Mouse (Mus musculus): ENCODE measurements at regions not wholly inside any gene's neighbourhood (a gene's known extent, or its start where the extent isn't known, plus 50 kb on each side); places are given as distances from the start of the nearest gene placed in this dataset.

GRCm38 (mm10) chr12:92186448-92187132, 337.6 kb upstream of the Sel1l start:
- ATAC-seq: peak; percentile 81

GRCm38 (mm10) chr12:92179292-92179691, 330.3 kb upstream of the Sel1l start:
- Histone ChIP-seq H3K4me3 (ENCODE audit: low read length) (no peak overlapping the region), H3K36me3 (ENCODE audit: control insufficient read depth, insufficient read depth, low read length) (no peaks in the 10 kb centered on the region), H3K4me1 (ENCODE audit: control insufficient read depth, insufficient read depth, low read length) (no peaks in the 10 kb centered on the region), H3K27me3 (replicated peaks; ENCODE audit: control insufficient read depth, insufficient read depth, low read length) (no peaks in the 10 kb centered on the region), H3K27ac (ENCODE audit: low read length) (no peak overlapping the region), H3K9me3 (ENCODE audit: control insufficient read depth, low read length) (no peaks in the 10 kb centered on the region), H3K4me2 (ENCODE audit: low read depth, low read length) (no peak overlapping the region), H3K9ac (ENCODE audit: low read depth, low read length) (no peak overlapping the region)
- WGBS: 71% methylated on average over 5 of the region's 5 CpGs
- no peak for ATAC-seq

More at GRCm38 (mm10) chr12:92186448-92187132, 337.6 kb upstream of the Sel1l start:
- H3K36me3 ChIP-seq (ENCODE audit: control insufficient read depth, insufficient read depth, low read length): no peaks in the 10 kb centered on the region
- no peaks in the 10 kb centered on the region for H3K9me3 ChIP-seq (ENCODE audit: control insufficient read depth, low read length)
- no peaks in the 10 kb centered on the region for H3K4me1 ChIP-seq (ENCODE audit: control insufficient read depth, insufficient read depth, low read length)
- WGBS: 50% methylated on average over 6 of the region's 6 CpGs
- H3K9ac ChIP-seq (ENCODE audit: low read depth, low read length): no peak overlapping the region
- no peak overlapping the region for H3K4me3 ChIP-seq (ENCODE audit: low read length)
- no peak overlapping the region for H3K4me2 ChIP-seq (ENCODE audit: low read depth, low read length)
- 0 out of 2 replicates have a peak overlapping the region, but pooled peaks have one; percentile 13 for H3K27ac ChIP-seq (ENCODE audit: low read length)
- H3K27me3 ChIP-seq (replicated peaks; ENCODE audit: control insufficient read depth, insufficient read depth, low read length): no peaks in the 10 kb centered on the region

GRCm38 (mm10) chr12:92156726-92157125, 307.8 kb upstream of the Sel1l start:
- Histone ChIP-seq H3K27me3 (replicated peaks; ENCODE audit: control insufficient read depth, insufficient read depth, low read length) (no peaks in the 10 kb centered on the region), H3K4me1 (ENCODE audit: control insufficient read depth, insufficient read depth, low read length) (no peaks in the 10 kb centered on the region), H3K36me3 (ENCODE audit: control insufficient read depth, insufficient read depth, low read length) (no peaks in the 10 kb centered on the region), H3K27ac (ENCODE audit: low read length) (no peak overlapping the region), H3K4me3 (ENCODE audit: low read length) (no peak overlapping the region), H3K9ac (ENCODE audit: low read depth, low read length) (no peak overlapping the region), H3K9me3 (ENCODE audit: control insufficient read depth, low read length) (no peaks in the 10 kb centered on the region), H3K4me2 (ENCODE audit: low read depth, low read length) (no peak overlapping the region)
- no peak for ATAC-seq

GRCm38 (mm10) chr12:92152922-92153235, 303.9 kb upstream of the Sel1l start:
- no peaks in the 10 kb centered on the region for H3K36me3 ChIP-seq (ENCODE audit: control insufficient read depth, insufficient read depth, low read length)
- no peak overlapping the region for H3K4me3 ChIP-seq (ENCODE audit: low read length)
- H3K4me2 ChIP-seq (ENCODE audit: low read depth, low read length): no peak overlapping the region
- H3K9me3 ChIP-seq (ENCODE audit: control insufficient read depth, low read length): no peaks in the 10 kb centered on the region
- ATAC-seq: no peak
- H3K9ac ChIP-seq (ENCODE audit: low read depth, low read length): no peak overlapping the region
- H3K27ac ChIP-seq (ENCODE audit: low read length): no peak overlapping the region
- WGBS: 80% methylated on average over 2 of the region's 2 CpGs
- no peaks in the 10 kb centered on the region for H3K4me1 ChIP-seq (ENCODE audit: control insufficient read depth, insufficient read depth, low read length)
- H3K27me3 ChIP-seq (replicated peaks; ENCODE audit: control insufficient read depth, insufficient read depth, low read length): no peaks in the 10 kb centered on the region

GRCm38 (mm10) chr12:92152043-92152921, 303.3 kb upstream of the Sel1l start:
- no peak for ATAC-seq
- Histone ChIP-seq H3K9me3 (ENCODE audit: control insufficient read depth, low read length) (no peaks in the 10 kb centered on the region), H3K9ac (ENCODE audit: low read depth, low read length) (no peak overlapping the region), H3K4me3 (ENCODE audit: low read length) (no peak overlapping the region), H3K27ac (ENCODE audit: low read length) (no peak overlapping the region), H3K36me3 (ENCODE audit: control insufficient read depth, insufficient read depth, low read length) (no peaks in the 10 kb centered on the region), H3K4me2 (ENCODE audit: low read depth, low read length) (no peak overlapping the region), H3K4me1 (ENCODE audit: control insufficient read depth, insufficient read depth, low read length) (no peaks in the 10 kb centered on the region), H3K27me3 (replicated peaks; ENCODE audit: control insufficient read depth, insufficient read depth, low read length) (no peaks in the 10 kb centered on the region)
- 63% methylated on average over 4 of the region's 4 CpGs for WGBS

GRCm38 (mm10) chr12:92137539-92137938, 288.6 kb upstream of the Sel1l start:
- H3K36me3 ChIP-seq (ENCODE audit: control insufficient read depth, insufficient read depth, low read length): no peaks in the 10 kb centered on the region
- no peak overlapping the region for H3K4me3 ChIP-seq (ENCODE audit: low read length)
- no peaks in the 10 kb centered on the region for H3K9me3 ChIP-seq (ENCODE audit: control insufficient read depth, low read length)
- no peaks in the 10 kb centered on the region for H3K4me1 ChIP-seq (ENCODE audit: control insufficient read depth, insufficient read depth, low read length)
- no peak overlapping the region for H3K4me2 ChIP-seq (ENCODE audit: low read depth, low read length)
- H3K27ac ChIP-seq (ENCODE audit: low read length): no peak overlapping the region
- no peak overlapping the region for H3K9ac ChIP-seq (ENCODE audit: low read depth, low read length)
- ATAC-seq: no peak
- no peaks in the 10 kb centered on the region for H3K27me3 ChIP-seq (replicated peaks; ENCODE audit: control insufficient read depth, insufficient read depth, low read length)
- 59% methylated on average over 4 of the region's 4 CpGs for WGBS

- no peaks in the 10 kb centered on the region for H3K27me3 ChIP-seq (replicated peaks; ENCODE audit: control insufficient read depth, insufficient read depth, low read length)
- no peaks in the 10 kb centered on the region for H3K4me1 ChIP-seq (ENCODE audit: control insufficient read depth, insufficient read depth, low read length)
- no peak overlapping the region for H3K4me3 ChIP-seq (ENCODE audit: low read length)
- no peak overlapping the region for H3K9ac ChIP-seq (ENCODE audit: low read depth, low read length)
- H3K9me3 ChIP-seq (ENCODE audit: control insufficient read depth, low read length): no peaks in the 10 kb centered on the region
- H3K36me3 ChIP-seq (ENCODE audit: control insufficient read depth, insufficient read depth, low read length): no peaks in the 10 kb centered on the region
- no peak overlapping the region for H3K27ac ChIP-seq (ENCODE audit: low read length)
- 72% methylated on average over 6 of the region's 6 CpGs for WGBS
- no peak overlapping the region for H3K4me2 ChIP-seq (ENCODE audit: low read depth, low read length)
- ATAC-seq: no peak
These were observed 278.7 kb upstream of the Sel1l start for GRCm38 (mm10) chr12:92127648-92128047.

GRCm38 (mm10) chr12:92120164-92120815, 271.3 kb upstream of the Sel1l start:
- no peaks in the 10 kb centered on the region for H3K9me3 ChIP-seq (ENCODE audit: control insufficient read depth, low read length)
- no peak overlapping the region for H3K4me2 ChIP-seq (ENCODE audit: low read depth, low read length)
- no peaks in the 10 kb centered on the region for H3K27me3 ChIP-seq (replicated peaks; ENCODE audit: control insufficient read depth, insufficient read depth, low read length)
- H3K9ac ChIP-seq (ENCODE audit: low read depth, low read length): no peak overlapping the region
- 59% methylated on average over 6 of the region's 6 CpGs for WGBS
- ATAC-seq: no peak
- H3K4me1 ChIP-seq (ENCODE audit: control insufficient read depth, insufficient read depth, low read length): no peaks in the 10 kb centered on the region
- H3K4me3 ChIP-seq (ENCODE audit: low read length): no peak overlapping the region
- H3K27ac ChIP-seq (ENCODE audit: low read length): no peak overlapping the region
- H3K36me3 ChIP-seq (ENCODE audit: control insufficient read depth, insufficient read depth, low read length): no peaks in the 10 kb centered on the region

GRCm38 (mm10) chr12:92109615-92110014, 260.7 kb upstream of the Sel1l start:
- Histone ChIP-seq H3K4me1 (ENCODE audit: control insufficient read depth, insufficient read depth, low read length) (no peaks in the 10 kb centered on the region), H3K36me3 (ENCODE audit: control insufficient read depth, insufficient read depth, low read length) (no peaks in the 10 kb centered on the region), H3K9ac (ENCODE audit: low read depth, low read length) (no peak overlapping the region), H3K4me3 (ENCODE audit: low read length) (no peak overlapping the region), H3K9me3 (ENCODE audit: control insufficient read depth, low read length) (no peaks in the 10 kb centered on the region), H3K27me3 (replicated peaks; ENCODE audit: control insufficient read depth, insufficient read depth, low read length) (no peaks in the 10 kb centered on the region), H3K27ac (ENCODE audit: low read length) (no peak overlapping the region), H3K4me2 (ENCODE audit: low read depth, low read length) (no peak overlapping the region)
- 58% methylated on average over 3 of the region's 3 CpGs for WGBS
- no peak for ATAC-seq

Data from intestine, embryonic 16.5 days (tissue).